Comparison of ENCODE assay signal across 1 mouse cellular context in the genomic region with DNA sequence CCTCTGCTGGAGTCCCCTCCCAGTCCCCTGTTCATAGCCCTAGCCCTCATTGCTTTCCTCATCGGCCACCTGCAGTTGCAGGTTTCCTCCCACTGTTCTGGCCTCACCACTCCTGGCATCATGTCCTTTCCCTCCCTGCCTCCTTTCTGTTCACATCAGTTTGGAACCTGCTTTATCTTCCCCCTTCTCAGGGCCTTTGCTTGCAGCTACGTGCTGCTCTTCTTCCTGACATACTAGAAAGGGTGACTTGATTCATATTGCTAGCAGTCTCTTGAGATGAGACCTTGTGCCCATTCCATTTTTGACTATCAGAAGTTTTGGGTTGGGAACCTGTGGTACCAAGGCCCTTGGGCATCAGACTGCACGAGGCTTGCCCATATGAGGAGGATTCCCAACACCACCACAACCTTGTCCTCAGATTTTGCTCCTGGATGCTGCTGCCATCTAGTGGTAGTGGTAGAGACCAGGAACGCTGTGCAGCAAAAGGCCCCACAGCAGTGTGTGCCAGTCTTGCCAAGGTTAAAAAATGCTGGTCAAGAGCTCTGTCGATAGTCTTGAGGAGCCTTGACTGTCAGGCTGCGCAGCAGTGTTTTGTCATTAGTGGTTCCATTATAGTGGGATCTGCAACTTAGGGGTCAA.
TF ChIP-seq lines count a peak whose summit lies in the region.

No protein-coding gene starts in this region.

TF ChIP-seq in C2C12, 6 proteins besides CTCF, POLR2A, EP300 and RAD21 (continued from another document):
- no peak for TF ChIP-seq MAX (IDR thresholded peaks at IDR 0.05)
- no peak for TF ChIP-seq FOSL1 (IDR thresholded peaks at IDR 0.05; ENCODE audit: insufficient read depth, low read length, poor library complexity, severe bottlenecking)
- TF ChIP-seq MYOD1 (IDR thresholded peaks at IDR 0.05; ENCODE audit: control insufficient read depth, insufficient read length, low read depth), result no peak
TF ChIP-seq in C2C12: peak in this region for 0.
